Mouse (Mus musculus) lung, adult 2 months (tissue): ENCODE results near the gene Gm20388.
A peak's percentile ranks its signal among the peaks of the same experiment; 100 is the strongest.

Experiments used
- CTCF ChIP-seq: fragments of 200-500 bp; IDR thresholded peaks from 2 replicates; pipeline ENCODE4 v1.5.1; 2011; ENCODE audit warnings: mild to moderate bottlenecking, low read length, control low read depth; ENCODE audit not compliant: insufficient read depth
- POLR2A ChIP-seq: fragments of 200-500 bp; IDR thresholded peaks from 2 replicates; pipeline ENCODE4 v1.6.1; 2011; ENCODE audit warnings: low read depth, mild to moderate bottlenecking, control low read depth, low read length, borderline replicate concordance; ENCODE audit errors: extremely low read depth

GRCm38 (mm10) chr8:123482627-123483026, 3572.0 kb downstream of the Gm20388 start:
- TF ChIP-seq POLR2A: no peak
- peak; percentile 48 for TF ChIP-seq CTCF
